Mouse (Mus musculus): ENCODE data around the gene Srgn. TPM values are rescaled to one million over a fixed set of nuclear protein-coding genes. Genes with fewer than 3 reads are reported as not detected.
A peak's percentile ranks its signal among the peaks of the same experiment; 100 is the strongest.

Srgn gene
- total RNA-seq, 1 experiment from 2014 or later: 2,014 TPM

DNA sequence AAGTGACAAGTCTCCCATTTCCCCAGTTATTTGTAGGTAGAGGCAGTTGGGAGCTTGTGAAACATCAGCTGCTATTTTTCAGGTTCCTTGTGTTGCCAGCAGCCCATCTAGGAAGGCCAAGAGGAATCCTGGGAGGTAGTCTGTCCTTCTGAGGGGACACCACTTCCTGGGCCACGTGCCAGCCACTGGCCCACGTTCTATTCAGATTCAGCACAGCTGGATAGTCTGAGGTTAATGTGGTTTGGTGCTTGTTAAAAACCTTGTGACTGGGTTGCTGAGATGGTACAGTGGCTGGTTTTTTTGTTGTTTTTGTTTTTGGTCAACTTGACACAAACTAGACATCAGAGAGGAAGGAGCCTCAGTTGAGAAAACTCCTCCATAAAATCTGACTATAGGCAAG is 5.6 kb upstream of the Srgn start:
- ATAC-seq (ENCODE audit: extremely low read depth, insufficient number of reproducible peaks, low FRiP score, poor library complexity, severe bottlenecking): no peak

DNA sequence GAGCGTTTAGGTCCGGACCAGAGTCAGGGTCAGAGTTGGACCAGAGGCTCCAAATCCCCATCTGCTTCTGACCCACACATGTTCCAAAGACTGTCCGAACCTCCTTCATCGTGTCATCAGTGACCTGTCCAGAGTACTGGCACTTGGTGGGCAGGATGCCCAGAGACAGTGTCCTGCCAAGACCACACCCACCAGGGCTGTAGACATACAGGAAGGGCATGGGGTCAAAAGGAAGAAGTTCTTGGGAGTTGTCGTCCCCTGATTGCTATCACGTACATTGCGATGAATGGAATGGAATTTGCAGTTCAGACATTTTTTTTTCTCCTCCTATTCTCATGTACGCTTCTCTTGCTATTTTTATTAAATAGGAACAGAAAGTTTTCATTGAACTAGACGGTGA is 2.9 kb upstream of the Srgn start:
- ATAC-seq (ENCODE audit: extremely low read depth, insufficient number of reproducible peaks, low FRiP score, poor library complexity, severe bottlenecking): no peak

DNA sequence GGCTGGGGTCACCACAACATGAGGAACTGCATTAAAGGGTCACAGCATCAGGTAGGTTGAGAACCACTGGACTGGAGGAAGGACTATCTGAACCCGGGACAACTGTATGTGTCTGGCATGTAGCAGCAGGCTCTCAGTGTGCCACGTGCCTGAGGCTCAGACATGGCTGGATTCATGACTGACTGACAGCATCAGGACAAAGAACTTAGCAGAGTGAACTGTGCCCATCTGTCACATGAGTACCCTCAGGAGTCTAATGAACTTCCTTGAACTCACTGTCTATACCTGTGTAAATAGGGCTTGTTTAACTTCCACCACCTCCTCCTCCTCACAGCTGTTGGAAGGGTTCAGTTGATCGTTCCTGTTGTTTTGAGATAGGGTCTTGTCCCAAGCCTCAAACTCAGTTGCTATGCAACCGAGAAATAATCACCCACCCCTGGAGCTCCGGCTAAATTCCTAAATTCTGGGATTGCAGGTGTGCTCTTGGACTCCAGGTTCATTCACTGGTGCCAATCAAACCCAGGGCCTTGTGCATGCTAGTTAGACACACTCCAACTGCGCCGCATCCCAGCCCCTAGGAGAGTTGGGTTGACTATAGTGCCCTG is 4.8 kb downstream of the Srgn start:
- no peak for ATAC-seq (ENCODE audit: extremely low read depth, insufficient number of reproducible peaks, low FRiP score, poor library complexity, severe bottlenecking)

DNA sequence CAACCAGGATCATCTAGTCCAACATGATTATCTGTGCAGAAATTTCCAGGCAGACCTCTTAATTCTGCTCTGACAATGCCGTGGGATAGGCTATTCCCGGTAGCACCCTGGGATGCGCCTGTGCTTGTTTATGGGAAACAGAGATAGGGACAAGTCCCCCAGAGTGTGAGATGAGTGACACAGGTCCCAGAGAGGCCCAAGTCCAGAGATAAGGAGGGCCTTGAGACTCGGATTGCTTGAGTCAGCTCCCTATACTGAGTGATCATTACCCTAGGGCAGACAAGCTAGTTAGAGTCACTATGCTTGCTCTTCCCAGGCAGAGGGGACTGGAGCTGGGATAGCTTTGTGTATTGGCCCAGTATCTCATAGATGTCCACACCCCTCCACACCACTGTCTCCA is 5.5 kb downstream of the Srgn start:
- no peak for ATAC-seq (ENCODE audit: extremely low read depth, insufficient number of reproducible peaks, low FRiP score, poor library complexity, severe bottlenecking)

DNA sequence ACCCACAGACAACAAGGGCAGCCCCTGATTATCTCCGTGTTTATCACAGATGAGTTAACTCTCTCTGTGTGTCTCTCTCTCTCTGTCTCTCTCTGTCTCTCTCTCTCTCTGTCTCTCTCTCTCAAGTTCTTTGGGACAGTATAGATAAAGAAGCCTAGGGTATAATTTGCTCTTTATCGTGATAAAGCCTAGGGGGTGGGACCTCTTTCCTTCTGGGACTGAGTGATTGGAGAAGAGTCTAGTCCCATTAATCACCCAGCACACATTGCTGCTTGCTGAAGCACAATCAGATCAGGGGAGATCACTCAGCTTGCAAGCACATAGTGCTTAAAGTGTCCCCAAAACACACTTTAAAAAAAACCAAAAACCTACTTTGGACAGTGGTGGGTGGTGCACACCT is 6.3 kb downstream of the Srgn start:
- no peak for ATAC-seq (ENCODE audit: extremely low read depth, insufficient number of reproducible peaks, low FRiP score, poor library complexity, severe bottlenecking)

DNA sequence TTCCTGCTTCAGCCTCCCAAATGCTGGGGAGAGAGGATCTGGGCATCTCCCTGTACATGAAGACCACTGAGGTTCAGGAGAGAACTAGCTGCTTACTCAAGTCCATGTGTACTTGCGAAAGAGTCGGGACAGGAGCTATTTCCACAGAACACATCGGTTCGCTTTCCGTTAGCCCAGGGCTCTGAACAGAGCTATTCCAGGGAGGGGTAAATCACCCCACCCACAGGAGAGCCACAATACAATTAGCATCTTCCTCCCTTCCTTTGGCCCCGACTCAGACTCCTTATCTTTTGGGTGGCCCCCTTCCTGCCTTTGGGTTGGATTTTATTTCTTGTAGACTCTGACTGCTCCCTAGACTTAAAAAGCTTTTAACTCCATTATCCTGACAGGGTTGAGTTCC is 9.7 kb downstream of the Srgn start:
- ATAC-seq (ENCODE audit: extremely low read depth, insufficient number of reproducible peaks, low FRiP score, poor library complexity, severe bottlenecking): no peak

DNA sequence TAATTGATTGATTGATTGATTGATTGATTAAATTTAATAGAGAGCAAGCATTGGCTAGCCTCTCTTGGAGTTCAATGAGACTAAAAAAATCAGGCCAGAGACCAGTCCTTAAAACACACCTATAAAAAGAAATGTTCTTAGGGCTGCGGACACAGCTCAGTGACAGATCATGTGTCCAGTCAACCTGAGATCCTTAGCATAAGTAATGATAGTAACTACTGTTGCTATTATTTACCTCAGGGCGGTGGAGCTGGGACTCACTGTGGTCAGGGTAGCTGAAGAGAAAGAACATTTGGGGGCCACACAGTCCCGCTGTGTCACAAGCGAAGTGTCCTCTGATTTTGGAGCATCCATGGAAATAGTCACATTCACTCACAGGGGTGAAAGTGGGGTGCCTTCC is 14.4 kb downstream of the Srgn start:
- ATAC-seq (ENCODE audit: extremely low read depth, insufficient number of reproducible peaks, low FRiP score, poor library complexity, severe bottlenecking): no peak

DNA sequence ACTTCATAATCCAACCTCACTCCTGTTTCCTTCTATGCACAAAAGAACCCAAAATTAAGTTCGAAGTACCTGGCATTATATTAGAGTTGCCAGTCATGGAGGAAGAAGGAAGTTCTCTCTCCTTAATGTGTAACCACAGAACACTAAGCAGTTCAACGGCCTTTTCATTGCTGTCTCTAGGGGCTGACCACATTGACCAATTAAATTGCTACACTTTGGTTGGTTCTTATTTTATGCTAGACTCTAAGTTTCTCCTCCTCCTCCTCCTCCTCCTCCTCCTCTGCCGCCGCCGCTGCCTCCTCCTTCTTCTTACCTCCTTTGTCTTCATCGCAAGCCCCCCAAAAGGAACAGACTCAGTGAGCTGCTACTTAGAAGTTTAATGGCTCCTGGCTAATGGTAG is 15.7 kb downstream of the Srgn start:
- no peak; the same call in 1 of the 2 replicates for ATAC-seq (ENCODE audit: extremely low read depth, insufficient number of reproducible peaks, low FRiP score, poor library complexity, severe bottlenecking)

DNA sequence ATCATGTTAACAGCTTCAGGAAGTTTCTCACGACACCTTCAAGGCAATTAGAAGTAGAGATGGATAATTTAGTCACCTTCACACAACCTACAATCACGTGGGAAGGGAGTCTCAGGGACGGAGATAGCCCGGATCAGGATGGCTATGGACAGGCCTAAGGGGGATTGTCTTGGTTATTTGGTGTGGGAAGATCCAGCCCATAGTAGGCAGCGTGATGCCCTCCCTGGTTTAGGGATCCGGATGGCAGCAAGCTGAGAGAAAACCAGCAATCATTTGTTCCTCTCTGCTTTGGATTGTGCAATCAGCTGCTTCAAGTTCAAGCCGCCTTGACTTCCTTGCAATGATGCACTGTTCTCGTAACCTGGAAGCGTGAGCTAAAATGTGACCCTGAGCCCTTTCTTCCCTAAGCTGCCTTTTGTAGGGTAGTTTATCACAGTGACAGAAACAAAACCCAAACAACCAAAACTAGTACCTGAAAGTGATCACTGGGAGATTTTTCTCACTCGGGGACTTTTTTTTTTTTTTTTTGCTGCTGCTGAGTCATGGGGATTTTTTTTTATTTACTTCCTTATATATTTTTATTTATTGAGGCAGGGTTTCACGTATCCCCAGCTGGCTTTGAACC is 18.1 kb downstream of the Srgn start:
- ATAC-seq (ENCODE audit: extremely low read depth, insufficient number of reproducible peaks, low FRiP score, poor library complexity, severe bottlenecking): peak; percentile 31

DNA sequence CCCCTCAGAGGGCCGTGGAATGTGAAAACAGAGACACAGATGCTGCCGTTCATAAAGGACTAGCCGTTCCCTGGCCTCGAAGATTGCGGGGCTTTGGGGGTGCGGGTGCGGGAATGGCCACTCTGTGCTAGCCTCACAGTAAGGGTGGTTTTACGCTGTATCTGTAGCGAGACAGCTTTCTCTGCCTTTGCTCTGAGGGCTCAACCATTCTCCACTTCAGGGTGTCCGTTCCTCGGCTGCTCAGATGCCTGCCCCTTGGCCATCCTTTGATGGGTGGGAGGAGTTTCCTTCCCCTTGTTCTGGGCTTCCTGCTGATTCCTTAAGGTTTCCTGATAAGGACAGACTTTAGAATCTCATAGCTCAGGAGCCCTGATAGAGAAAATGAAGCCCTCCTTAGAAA is 18.8 kb downstream of the Srgn start:
- ATAC-seq (ENCODE audit: extremely low read depth, insufficient number of reproducible peaks, low FRiP score, poor library complexity, severe bottlenecking): no peak

DNA sequence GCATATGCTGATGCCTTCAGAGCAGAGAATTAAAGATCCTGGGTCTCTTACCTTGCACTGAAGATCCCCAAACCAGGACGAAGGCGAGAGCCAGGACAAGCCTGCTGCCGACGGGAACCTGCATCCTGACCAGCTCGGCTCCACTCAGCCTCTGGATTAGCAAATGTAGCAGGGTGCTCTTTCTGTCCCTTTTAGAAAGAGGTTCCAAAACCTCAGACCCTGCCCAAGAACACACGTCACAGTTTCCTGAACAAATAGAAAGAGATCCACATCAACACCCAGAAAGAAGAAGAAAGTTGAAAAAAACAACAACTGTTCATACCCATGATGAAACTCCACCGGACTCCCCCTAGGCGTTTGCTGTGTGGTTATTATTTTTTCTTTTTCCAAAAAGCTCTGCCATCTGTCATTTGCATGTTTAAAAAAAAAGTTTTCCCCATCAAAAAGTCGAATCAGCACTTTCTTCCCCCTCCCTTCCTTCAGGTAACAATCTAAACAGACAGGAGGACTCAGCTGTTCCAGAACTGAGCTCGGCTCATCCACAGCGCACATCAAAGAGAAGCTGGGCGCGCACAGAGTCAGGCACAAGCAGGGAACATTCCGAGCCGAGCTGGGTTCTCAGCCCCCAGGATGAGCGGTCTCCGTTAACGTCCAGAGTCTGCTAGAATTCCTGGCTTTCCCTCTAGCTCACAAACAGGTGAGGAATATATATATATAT is 19.5 kb downstream of the Srgn start:
- peak; percentile 56 for ATAC-seq (ENCODE audit: extremely low read depth, insufficient number of reproducible peaks, low FRiP score, poor library complexity, severe bottlenecking)

DNA sequence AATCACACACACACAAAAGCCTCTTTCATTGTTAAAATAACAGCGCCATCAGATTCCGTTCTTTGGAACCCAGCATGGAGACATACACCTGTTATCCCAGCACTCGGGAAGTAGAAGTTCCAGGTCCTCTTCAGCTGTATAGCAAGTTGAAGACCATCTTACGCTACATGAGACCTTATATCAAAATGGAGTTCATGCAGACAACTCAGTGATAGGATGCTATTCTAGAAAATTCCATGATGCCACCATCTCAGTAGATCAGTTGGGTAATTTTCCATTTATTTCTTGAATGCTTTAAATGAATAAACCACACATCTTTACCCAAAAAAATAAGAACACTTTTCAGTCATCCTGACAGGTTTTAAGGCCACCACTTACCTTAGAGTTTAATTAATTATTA is 20.2 kb downstream of the Srgn start:
- no peak for ATAC-seq (ENCODE audit: extremely low read depth, insufficient number of reproducible peaks, low FRiP score, poor library complexity, severe bottlenecking)

DNA sequence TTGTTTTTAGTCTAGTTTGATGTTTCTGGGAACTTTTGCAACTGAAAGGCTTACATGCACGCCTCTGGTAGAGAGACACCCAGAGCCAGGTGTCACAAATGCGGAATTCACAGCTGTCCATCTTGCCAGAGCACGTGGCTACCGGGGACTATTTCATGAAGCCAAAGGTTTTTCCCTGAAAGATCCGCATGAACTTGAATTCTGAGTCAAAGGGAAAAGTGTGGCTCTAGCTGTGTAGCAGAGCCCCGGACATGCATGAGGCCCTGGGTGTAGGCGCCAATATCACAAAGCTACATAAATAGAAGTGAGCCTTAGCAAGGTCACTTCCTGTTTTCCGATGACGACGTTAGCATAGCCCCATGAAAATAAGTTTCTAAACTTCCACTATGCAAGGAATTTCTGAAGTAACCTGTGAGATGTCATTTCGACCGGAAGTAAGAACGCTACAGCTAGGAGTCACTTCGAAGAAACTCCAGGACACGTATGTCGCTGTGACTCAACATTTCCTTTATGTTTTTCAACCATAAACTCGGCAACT is 21.2 kb downstream of the Srgn start:
- peak; percentile 40 for ATAC-seq (ENCODE audit: extremely low read depth, insufficient number of reproducible peaks, low FRiP score, poor library complexity, severe bottlenecking)

DNA sequence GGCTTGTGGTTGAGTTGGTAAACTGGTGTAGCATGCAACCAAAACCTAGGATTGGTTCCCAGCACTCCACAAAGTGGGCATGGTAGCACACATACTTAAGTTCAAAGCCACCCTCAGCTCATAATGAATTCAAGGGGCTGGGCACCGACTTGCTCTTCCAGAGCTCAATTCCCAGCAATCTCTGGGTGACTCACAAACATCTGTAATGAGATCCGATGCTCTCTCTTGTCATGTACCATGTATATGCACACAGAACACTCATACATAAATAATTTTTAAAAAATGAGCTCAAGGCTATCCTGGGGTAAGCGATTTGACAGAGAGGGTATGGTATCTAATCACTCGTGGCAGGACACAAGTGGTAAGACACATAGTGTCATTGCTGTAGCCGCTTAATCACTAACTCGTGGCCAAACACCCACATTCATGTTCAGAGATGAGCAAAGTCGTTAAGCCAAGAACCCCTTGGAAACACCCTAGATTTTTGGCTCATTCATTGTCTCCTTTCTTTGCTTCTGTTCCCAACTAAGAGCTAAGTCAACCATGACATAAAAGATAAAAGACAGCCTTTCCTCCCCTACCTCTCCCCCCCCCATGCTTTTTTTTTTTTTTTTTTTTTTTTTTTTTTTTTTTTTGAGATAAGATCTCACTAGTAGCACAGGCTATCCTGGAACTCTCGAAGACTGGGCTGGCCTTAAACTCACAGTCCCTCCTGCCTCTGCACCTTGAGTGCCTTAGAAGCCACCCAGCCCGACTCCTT is 21.8 kb downstream of the Srgn start:
- no peak for ATAC-seq (ENCODE audit: extremely low read depth, insufficient number of reproducible peaks, low FRiP score, poor library complexity, severe bottlenecking)

DNA sequence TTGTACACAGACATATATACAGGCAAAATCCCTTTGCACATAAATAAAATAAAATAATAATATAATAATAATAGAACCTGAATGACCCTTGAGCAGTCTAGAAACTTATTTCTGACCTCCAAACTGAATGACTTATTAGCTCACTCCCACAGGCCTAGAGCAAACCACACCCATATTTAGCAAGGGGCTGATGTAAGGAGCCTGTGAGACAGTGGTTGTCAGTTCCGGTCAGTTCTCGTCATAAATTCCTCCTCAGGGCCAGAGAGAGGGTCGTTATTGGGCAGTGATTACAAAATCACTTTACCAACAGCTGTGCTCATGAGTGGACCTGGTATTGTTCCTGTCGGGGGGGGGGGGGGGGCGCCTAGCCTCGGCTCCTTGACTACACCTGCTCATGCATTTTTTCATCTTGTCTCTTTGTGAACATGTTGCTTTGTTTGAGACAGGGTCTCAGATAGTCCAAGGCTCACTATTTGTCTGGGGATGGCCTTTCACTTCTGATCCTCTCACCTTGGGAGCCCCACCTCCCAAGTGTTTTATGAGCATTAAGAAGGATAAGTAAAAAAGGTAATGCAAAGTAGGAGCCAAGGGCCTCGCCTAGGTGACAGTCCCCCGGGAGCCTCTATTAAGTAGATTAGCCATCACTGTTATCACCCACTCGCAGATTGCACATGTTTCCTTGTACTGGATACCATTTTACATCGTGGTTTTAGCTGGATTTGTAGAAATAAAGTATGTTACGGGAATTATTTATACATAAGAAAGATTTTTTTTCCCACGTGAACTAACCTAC is 23.2 kb downstream of the Srgn start:
- peak; percentile 31 for ATAC-seq (ENCODE audit: extremely low read depth, insufficient number of reproducible peaks, low FRiP score, poor library complexity, severe bottlenecking)

DNA sequence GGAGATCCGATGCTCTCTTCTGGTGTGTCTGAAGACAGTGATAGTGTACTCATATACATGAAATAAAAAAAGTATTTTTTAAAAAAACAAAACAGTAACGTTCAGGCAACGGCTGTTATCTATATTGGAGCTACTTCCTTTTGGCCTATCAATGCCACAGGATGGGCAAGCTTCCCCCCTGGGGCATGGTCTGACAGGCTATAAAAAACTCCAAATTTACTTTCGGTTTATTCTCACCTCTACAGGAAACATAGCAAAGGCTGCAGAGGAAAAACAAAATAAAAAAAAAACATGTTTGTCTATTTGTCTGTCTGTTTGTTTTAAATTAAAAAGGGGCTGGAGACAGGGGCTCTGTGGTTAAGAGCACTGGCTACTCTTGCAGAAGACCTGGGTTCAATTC is 23.9 kb downstream of the Srgn start:
- ATAC-seq (ENCODE audit: extremely low read depth, insufficient number of reproducible peaks, low FRiP score, poor library complexity, severe bottlenecking): no peak

DNA sequence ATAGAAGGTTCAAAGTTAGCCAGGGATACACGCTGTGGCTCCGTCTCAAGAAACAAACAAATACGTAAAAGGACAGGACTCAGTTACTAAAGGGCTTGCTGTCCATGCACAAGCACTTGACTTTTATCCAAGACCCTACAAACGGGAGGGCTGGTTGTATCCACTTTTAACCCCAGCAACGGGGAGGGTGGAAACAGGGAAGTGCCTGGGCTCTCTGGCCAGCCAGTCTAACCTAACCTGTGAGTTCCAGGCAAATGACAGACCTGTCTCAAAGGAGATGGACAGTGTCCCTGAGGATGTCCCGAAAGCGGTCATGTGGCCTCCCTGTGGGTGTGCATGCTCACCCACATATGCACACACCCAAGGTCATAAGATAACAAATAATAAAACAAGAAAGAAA is 25.3 kb downstream of the Srgn start:
- no peak for ATAC-seq (ENCODE audit: extremely low read depth, insufficient number of reproducible peaks, low FRiP score, poor library complexity, severe bottlenecking)

DNA sequence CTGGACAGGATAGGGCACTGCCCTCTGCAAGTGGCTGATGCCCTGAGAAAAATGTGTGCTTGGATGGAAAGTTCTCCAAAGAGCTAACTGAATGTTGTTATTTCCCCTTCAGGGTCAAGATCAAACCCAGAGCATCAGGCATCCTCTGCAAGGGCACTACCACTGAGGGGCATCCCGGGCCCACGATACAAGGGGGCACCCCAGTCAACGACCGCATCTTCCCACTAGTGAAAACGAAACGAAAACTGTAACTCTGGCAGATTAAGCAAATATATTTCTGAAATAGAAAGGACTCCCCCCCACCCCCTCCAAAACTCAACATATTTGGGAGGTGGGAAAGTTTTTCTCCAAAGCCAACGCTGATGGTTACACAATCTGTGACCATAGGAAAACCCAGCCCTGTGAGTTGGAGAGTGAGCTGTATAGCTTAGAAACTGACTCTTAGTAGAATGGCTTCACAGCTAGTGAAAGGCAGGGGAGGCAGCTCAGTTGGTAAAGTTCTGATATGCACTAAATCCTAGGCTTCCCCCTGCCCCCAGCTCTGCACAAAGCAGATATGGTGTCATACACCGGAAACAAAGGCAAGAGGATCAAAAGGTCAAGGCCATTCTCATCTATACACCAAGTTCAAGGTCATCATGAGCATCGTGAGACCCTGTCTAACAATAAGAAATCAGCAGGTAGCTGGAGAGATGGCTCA is 26.2 kb downstream of the Srgn start:
- ATAC-seq (ENCODE audit: extremely low read depth, insufficient number of reproducible peaks, low FRiP score, poor library complexity, severe bottlenecking): no peak
